ENCODE assay signal across 28 mouse cellular contexts in the genomic region with DNA sequence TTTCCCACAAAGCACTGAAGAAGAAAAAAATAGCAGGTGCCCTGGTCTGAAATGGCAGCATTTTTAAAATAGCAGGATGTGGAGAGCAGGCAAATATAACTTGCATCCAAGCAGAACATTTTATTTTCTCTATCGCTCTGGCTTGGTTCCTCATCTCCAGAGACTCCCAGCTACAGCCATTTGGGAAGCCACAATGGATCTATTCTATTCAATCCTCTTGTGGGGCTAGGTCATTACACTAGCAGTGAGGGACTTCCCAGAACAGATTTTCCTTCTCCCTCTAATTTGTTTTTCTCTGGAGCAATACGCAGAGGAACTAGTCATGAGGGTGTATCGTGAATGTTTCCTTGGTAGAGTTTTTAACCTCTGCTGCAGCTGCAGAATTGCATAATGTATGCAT.
DNase-seq lines count a peak whose midpoint lies in the region; ATAC-seq and TF ChIP-seq lines count a peak whose summit lies in the region.
"Had no signal": no experiment of that assay in that cellular context is flagged by ENCODE, and none has a peak within 500 bp of the region (broad histone marks: within the 10 kb centered on the region; RNA-seq: fewer than 3 reads in every experiment).

No protein-coding gene starts in this region.

- TF ChIP-seq POLR2A in cortical plate, adult 2 months (IDR thresholded peaks at IDR 0.05; ENCODE audit: extremely low read depth, insufficient read depth, low read length), result no peak

- H3K36me3 ChIP-seq in forebrain, embryonic 14.5 days (ENCODE audit: control insufficient read depth, insufficient read depth, low read length), result no peaks in the 10 kb centered on the region
- H3K36me3 ChIP-seq: embryonic facial prominence, embryonic 15.5 days; forebrain, embryonic 12.5 days; heart, embryonic 15.5 days; intestine, embryonic 15.5 days; limb, embryonic 12.5 days; liver, embryonic 15.5 days; stomach, embryonic 15.5 days had no signal

- peaks cover 3% of the 10 kb centered on the region for H3K4me1 ChIP-seq in cortical plate, adult 2 months (ENCODE audit: control insufficient read depth, insufficient read depth, low read length)
- H3K4me1 ChIP-seq in forebrain, embryonic 14.5 days (ENCODE audit: control insufficient read depth, insufficient read depth, low read length), result no peaks in the 10 kb centered on the region; the same call in 1 of the 2 replicates
- H3K4me1 ChIP-seq: embryonic facial prominence, embryonic 15.5 days; heart, embryonic 15.5 days; intestine, embryonic 15.5 days; limb, embryonic 12.5 days; liver, embryonic 15.5 days; stomach, embryonic 15.5 days had no signal

- no peak overlapping the region for H3K4me2 ChIP-seq in forebrain, embryonic 14.5 days (ENCODE audit: low read length)
- H3K4me2 ChIP-seq: embryonic facial prominence, embryonic 15.5 days; forebrain, embryonic 12.5 days; heart, embryonic 15.5 days; intestine, embryonic 15.5 days; limb, embryonic 12.5 days; liver, embryonic 15.5 days; lung, embryonic 14.5 days; stomach, embryonic 15.5 days had no signal

- intact Hi-C loops in heart, postnatal 25 days (cut with DNase I), result no loop called here

- ATAC-seq in forebrain, embryonic 14.5 days, result no peak
- ATAC-seq: intestine, embryonic 15.5 days had no signal

- H3K9me3 ChIP-seq in forebrain, embryonic 14.5 days (replicated peaks; ENCODE audit: control insufficient read depth, low read length), result no peaks in the 10 kb centered on the region
- H3K9me3 ChIP-seq: embryonic facial prominence, embryonic 15.5 days; forebrain, embryonic 12.5 days; heart, embryonic 15.5 days; intestine, embryonic 15.5 days; limb, embryonic 12.5 days; liver, embryonic 15.5 days; stomach, embryonic 15.5 days had no signal

- H3K4me3 ChIP-seq in layer of hippocampus, adult 2 months, result no peak overlapping the region
- H3K4me3 ChIP-seq in cortical plate, adult 2 months (ENCODE audit: insufficient read depth, low read length), result no peak overlapping the region
- no peak overlapping the region for H3K4me3 ChIP-seq in forebrain, embryonic 14.5 days (ENCODE audit: low read depth, low read length)
- H3K4me3 ChIP-seq: embryonic facial prominence, embryonic 15.5 days; forebrain, embryonic 12.5 days; heart, embryonic 15.5 days; intestine, embryonic 15.5 days; limb, embryonic 12.5 days; liver, embryonic 15.5 days; stomach, embryonic 15.5 days had no signal

- TF ChIP-seq CTCF in layer of hippocampus, adult 2 months (conservative IDR thresholded peaks at IDR 0.05), result no peak
- no peak for TF ChIP-seq CTCF in cortical plate, adult 2 months (IDR thresholded peaks at IDR 0.05; ENCODE audit: extremely low read depth, insufficient read depth, low read length)

- 67% methylated on average over 3 of the region's 3 CpGs for WGBS in forebrain, embryonic 14.5 days

- DNase-seq in heart, adult 9 months (ENCODE audit: low spot score in 2 of 2), result peak; percentile 3 to 11
- DNase-seq in heart, postnatal 25 days (ENCODE audit: low spot score), result no peak
- no peak for DNase-seq in layer of hippocampus, adult 2 months (ENCODE audit: low spot score in 2 of 2)
- DNase-seq in layer of hippocampus, postnatal 36 days, result no peak
- DNase-seq in brain, adult 2 months (ENCODE audit: low read depth, low spot score), result peak; percentile 58
- no peak for DNase-seq in forebrain, embryonic 14.5 days (ENCODE audit: low spot score)
- no peak for DNase-seq in kidney, postnatal 4 days
- DNase-seq: adrenal gland, adult 8-10 months; cerebellum, adult 11 months; cerebellum, adult 9-10 months; gastrocnemius, postnatal 25 days; heart, adult 11 months; kidney, adult 2 months; layer of hippocampus, adult 9-11 months; lung, embryonic 14.5 days; lung, postnatal 14 days; right cerebral cortex, postnatal 25 days; thymus, postnatal 14 days had no signal

- no peak overlapping the region for H3K9ac ChIP-seq in forebrain, embryonic 14.5 days (ENCODE audit: low read length)
- H3K9ac ChIP-seq: embryonic facial prominence, embryonic 15.5 days; forebrain, embryonic 12.5 days; heart, embryonic 15.5 days; intestine, embryonic 15.5 days; limb, embryonic 12.5 days; liver, embryonic 15.5 days; lung, embryonic 14.5 days; stomach, embryonic 15.5 days had no signal

- peak overlapping the region; percentile 40 for H3K27ac ChIP-seq in layer of hippocampus, adult 2 months
- H3K27ac ChIP-seq in cortical plate, adult 2 months (ENCODE audit: insufficient read depth, low read length), result peak overlapping the region; percentile 65; the same call in 1 of the 2 replicates
- H3K27ac ChIP-seq in forebrain, embryonic 14.5 days (ENCODE audit: low read depth, low read length), result no peak overlapping the region
- H3K27ac ChIP-seq: embryonic facial prominence, embryonic 15.5 days; forebrain, embryonic 12.5 days; heart, embryonic 15.5 days; intestine, embryonic 15.5 days; kidney, postnatal 0 days; limb, embryonic 12.5 days; liver, embryonic 15.5 days; stomach, embryonic 15.5 days had no signal

- no peaks in the 10 kb centered on the region for H3K27me3 ChIP-seq in forebrain, embryonic 14.5 days (replicated peaks; ENCODE audit: control insufficient read depth, insufficient read depth, low read length)
- H3K27me3 ChIP-seq: CH12.LX; embryonic facial prominence, embryonic 15.5 days; forebrain, embryonic 12.5 days; heart, embryonic 15.5 days; intestine, embryonic 15.5 days; limb, embryonic 12.5 days; liver, embryonic 15.5 days; stomach, embryonic 15.5 days had no signal

Comparison
In these comparisons a context has a peak if more than half of its experiments do, and no peak if none do; other contexts are left out.
1. DNase-seq: peak in heart, adult 9 months (2 of 2) and brain, adult 2 months (single experiment); none in heart, postnatal 25 days (single experiment), layer of hippocampus, adult 2 months (0 of 2), layer of hippocampus, postnatal 36 days (0 of 2), forebrain, embryonic 14.5 days (single experiment) and kidney, postnatal 4 days (0 of 2).